Mouse (Mus musculus) gastrocnemius, adult 2 months (tissue): ENCODE results near the gene Osbpl8. TPM values are rescaled to one million over a fixed set of nuclear protein-coding genes. Genes with fewer than 3 reads are reported as not detected.
A peak's percentile ranks its signal among the peaks of the same experiment; 100 is the strongest.

Source experiments
- DNase-seq: peaks from one replicate; pipeline ENCODE4 v3.0.0; 2022
- H3K27ac ChIP-seq: fragments of 200-600 bp; 2 replicates; pipeline ENCODE4 v1.8.1; 2022; ENCODE audit warnings: mild to moderate bottlenecking
- H3K4me3 ChIP-seq: fragments of 200-600 bp; 2 replicates; pipeline ENCODE4 v1.8.1; 2022; ENCODE audit warnings: mild to moderate bottlenecking, moderate library complexity
- CTCF ChIP-seq: fragments of 200-600 bp; IDR thresholded peaks from 2 replicates; pipeline ENCODE4 v1.8.1; 2022; ENCODE audit warnings: antibody characterized with exemption, mild to moderate bottlenecking, moderate library complexity
- intact Hi-C: fragments of 180-260 bp; cut with DNase I; formaldehyde crosslinking; loops from one replicate; pipeline ENCODE4 v1.15.1; 2025
- total RNA-seq, 2 experiments: library from RNA; stranded (reverse); gene quantifications; 2 replicates each; pipeline ENCODE4 v1.2.3; 2021

The Osbpl8 gene
- total RNA-seq, 2 experiments from 2014 or later: 13.6 to 15.6 TPM

DNA sequence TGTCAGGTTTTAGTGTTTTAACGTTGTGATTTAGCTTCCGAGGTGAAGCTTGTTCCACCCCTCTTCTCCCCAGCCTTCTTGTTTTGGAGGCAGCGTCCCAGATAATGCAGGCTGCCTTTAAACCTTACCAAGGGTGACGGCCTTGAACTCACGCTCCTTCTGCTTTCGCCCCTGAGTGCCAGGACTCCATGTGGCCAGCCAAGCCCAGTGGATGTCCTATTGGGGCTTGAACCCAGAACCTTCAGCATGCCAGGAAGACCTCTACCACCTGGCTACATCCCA is 70.7 kb downstream of the Osbpl8 start:
- peak overlapping the region; percentile 31; the same call in 1 of the 2 replicates for H3K27ac ChIP-seq
- DNase-seq: no peak
- intact Hi-C loops: no loop called here
- H3K4me3 ChIP-seq: no peak overlapping the region
- TF ChIP-seq CTCF: no peak

DNA sequence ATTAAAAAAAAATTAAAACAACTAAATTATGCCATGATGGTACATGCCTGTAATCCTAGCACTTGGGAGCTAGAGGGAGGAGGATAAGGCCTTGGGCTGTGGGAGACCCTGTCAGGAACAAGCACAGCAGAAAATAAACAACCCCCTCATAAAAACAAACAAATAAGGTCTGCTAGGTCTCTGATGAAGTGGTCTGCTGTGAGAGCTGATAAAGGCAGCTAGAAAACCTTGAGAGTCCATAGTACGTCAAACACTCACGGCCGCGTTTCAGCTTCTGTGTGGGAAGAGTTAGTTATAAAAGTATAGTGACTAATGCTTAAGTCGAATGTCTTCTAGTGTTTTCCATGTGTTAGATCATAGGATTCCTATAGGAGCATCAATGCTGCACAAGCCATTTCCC is 72.9 kb downstream of the Osbpl8 start:
- DNase-seq: no peak
- no peak overlapping the region for H3K4me3 ChIP-seq
- intact Hi-C loops: no loop called here
- TF ChIP-seq CTCF: no peak
- no peak overlapping the region for H3K27ac ChIP-seq

DNA sequence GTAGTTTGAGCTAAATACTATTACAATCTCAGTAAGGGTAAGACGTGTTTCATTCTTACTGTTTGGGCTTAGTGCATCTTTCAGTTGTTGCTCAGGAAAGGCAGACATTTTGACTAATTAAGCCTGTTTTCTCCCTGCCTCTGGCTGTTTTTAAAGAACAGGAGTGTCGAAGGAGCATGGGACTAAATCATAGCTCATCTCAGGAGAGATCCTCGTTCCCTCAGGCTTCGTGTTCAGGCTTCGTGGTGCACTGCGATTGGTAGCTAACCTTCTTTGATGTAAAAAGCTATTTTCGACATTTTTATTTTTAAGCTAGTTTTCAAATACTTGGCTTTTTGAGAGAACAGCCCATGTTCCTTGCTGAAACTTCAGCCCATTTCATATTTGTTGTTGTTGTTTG is 78.1 kb downstream of the Osbpl8 start:
- Histone ChIP-seq H3K27ac (no peak overlapping the region), H3K4me3 (no peak overlapping the region)
- intact Hi-C loops: no loop called here
- no peak for TF ChIP-seq CTCF
- DNase-seq: no peak

DNA sequence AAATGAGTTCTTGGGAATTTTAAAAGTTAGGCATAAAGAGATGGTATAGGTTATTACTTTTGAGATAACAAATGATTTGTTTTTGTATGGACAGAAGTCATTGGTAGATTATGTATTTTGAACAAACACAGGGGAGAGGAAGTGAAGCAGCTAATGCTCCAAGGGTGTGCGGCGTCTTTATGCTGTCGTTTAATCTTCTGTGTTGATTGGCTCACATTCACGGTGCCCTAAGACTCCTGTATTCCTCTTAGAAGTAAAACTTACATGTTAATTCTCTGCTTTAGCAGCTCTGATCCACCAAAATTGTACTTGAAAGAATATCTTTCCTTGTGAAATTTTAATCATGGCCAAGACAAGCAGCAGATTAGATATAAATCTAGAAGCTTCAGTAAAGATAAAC is 83.1 kb downstream of the Osbpl8 start:
- TF ChIP-seq CTCF: no peak
- no peak overlapping the region for H3K4me3 ChIP-seq
- DNase-seq: no peak
- no peak overlapping the region for H3K27ac ChIP-seq
- intact Hi-C loops: no loop called here

DNA sequence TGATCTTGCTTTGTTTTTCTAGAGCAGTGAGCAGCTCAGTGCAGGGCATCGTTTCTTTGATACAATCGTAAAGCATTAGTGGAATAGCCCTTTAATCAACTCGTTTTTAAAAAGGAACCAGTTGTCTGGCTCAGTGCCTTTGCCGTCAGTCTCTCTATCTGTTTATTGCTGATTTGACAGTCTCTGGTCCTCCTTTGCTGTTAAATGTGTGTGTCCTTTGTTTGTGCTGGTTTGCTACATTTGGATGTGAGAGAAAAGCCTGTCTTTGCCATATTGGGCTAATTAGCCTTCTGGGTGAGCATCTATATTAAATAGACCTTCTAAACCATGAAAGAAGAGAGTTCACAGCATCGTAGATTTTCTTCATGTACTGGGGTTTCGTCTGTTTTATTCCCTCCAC is 83.6 kb downstream of the Osbpl8 start:
- no peak for TF ChIP-seq CTCF
- Histone ChIP-seq H3K27ac (no peak overlapping the region), H3K4me3 (no peak overlapping the region)
- no peak for DNase-seq
- intact Hi-C loops: no loop called here

DNA sequence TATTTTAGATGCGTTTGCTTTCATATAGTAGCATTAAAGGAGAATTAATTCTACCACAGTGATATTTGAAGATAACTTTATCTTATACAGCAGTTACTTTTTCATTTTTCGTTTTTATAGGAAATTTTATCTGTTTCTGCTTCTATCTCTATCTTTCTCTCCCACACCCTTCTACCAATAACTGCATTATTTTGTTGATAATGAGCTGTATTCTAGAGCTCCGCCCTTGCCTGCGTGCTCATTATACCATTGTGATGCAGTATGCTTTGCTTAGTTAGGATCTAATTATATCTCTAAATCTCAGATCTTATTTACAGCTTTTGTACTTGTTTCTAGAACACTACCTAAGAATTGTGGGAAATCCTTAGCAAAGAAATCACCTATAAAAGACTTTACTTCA is 85.6 kb downstream of the Osbpl8 start:
- TF ChIP-seq CTCF: no peak
- no peak for DNase-seq
- Histone ChIP-seq H3K27ac (no peak overlapping the region), H3K4me3 (no peak overlapping the region)
- intact Hi-C loops: no loop called here

DNA sequence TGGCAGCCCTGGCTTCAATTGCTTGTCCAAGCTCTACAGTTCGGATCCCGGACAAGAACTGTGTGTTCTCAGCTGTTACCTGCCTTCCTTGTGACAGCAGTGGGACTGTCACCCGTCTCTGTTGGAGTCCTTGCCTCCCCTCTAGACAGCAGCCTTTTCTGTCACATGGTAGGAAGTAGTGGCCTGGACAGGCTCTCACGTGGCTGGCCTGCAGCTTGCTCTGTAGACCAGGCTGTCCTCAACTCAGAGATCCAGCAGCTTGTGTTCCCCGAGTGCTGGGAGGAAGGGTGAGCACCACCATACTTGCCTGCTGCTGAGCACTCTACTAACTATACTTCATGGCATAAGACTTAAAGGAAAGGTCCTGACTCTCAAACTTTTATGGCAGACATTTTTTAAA is 87.1 kb downstream of the Osbpl8 start:
- intact Hi-C loops: no loop called here
- Histone ChIP-seq H3K4me3 (no peak overlapping the region), H3K27ac (no peak overlapping the region)
- TF ChIP-seq CTCF: no peak
- no peak for DNase-seq

DNA sequence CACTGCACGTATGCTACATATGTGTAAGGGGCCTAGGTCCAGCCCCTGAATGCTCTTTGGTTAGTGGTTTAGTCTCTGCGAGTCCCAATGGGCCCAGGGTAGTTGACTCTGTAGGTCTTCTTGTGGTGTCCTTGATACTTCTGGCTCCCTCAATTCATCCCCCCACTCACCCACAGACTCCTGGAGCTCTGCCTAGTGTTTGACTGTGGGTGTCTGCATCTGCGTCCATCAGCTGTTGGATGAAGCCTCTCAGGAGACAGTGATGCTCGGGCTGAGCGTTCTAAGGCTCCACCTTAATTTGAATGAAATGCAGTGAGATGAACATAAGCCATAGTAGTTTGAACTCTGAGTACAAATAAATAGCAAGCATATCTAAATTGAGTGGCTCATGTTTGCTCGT is 90.7 kb downstream of the Osbpl8 start:
- no peak overlapping the region for H3K4me3 ChIP-seq
- DNase-seq: no peak
- intact Hi-C loops: no loop called here
- no peak overlapping the region for H3K27ac ChIP-seq
- TF ChIP-seq CTCF: no peak

DNA sequence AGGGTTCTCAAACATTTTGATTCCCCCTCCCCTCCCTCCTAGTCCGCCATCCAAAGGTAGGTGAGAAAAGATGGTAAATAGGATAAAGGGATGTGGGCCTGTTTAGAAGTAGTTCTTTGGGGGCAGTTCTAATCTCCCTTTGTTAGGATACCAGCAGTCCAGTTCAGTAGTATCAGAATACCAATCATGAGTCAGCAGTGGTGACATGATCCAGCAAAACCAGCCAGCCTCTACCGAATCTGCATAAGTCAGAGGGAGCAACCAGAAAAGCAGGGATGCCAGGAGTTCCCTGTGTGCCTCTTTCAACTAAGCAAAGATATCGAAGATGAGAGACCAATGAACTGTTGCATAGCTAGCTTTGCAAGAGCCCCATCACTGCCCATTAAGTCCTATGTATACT is 91.6 kb downstream of the Osbpl8 start:
- TF ChIP-seq CTCF: no peak

DNA sequence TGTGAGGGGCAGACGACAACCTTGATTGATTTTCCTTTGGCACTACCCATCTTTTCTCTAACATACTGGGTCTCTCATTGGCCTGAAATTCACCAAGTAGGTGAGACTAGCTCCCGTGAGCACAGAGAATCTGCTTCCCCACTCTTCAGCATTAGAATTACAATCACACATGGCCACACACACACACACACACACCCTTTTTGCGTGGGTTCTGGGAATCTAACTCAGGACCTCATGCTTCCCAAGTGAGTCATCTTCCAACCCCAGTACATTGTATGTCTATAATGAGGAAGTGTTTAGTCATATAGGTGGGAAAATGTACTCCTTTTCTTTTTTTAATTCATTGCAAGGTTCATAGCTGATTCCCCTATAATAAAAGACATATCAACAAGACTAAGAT is 92.8 kb downstream of the Osbpl8 start:
- no peak overlapping the region for H3K27ac ChIP-seq
- intact Hi-C loops: no loop called here
- no peak for TF ChIP-seq CTCF
- H3K4me3 ChIP-seq: no peak overlapping the region
- no peak for DNase-seq

More for the DNA sequence above, 91.6 kb downstream of the Osbpl8 start:
- intact Hi-C loops: no loop called here
- no peak for DNase-seq
- H3K4me3 ChIP-seq: no peak overlapping the region
- H3K27ac ChIP-seq: no peak overlapping the region

DNA sequence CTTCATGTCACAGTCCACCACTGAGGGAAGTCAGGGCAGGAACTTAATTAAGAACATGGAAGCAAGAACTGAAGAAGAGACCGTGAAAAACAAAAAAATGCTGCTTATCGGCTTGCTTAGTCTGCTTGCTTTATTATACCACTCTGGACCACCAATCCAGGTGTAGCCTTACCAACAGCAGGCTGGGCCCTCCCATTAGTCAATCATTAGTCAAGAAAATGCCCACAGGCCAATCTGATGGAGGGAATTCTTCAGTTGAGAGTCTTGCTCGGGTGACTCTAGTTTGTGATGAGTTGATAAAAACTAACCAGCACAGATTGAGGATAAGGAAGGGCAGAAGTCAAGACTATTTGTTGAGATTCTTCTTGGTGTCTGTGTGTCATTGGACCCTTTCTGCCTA is 93.7 kb downstream of the Osbpl8 start:
- DNase-seq: no peak
- H3K4me3 ChIP-seq: no peak overlapping the region
- intact Hi-C loops: no loop called here
- no peak overlapping the region for H3K27ac ChIP-seq
- no peak for TF ChIP-seq CTCF

DNA sequence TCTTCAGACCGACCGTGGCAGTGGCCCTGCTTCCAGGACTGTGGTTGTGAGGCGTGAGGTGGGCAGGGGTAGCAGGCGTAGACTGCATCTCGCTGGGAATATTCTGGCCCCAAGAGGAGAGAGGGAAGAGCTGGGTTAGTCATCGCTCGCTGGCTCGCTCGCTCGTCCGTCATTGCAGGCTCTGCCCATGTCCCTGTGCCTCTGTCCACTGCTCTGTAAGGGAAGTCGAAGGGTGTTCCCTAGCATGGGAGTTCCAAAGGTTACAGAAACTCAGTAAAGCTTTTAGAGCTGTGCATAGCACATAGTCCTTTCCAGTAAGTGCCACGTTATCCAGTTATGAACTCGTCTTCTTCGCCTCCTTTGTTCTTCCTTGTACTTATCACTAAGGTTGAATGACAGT is 107.1 kb downstream of the Osbpl8 start:
- no peak overlapping the region for H3K4me3 ChIP-seq
- no peak overlapping the region for H3K27ac ChIP-seq
- no peak for DNase-seq
- TF ChIP-seq CTCF: no peak
- intact Hi-C loops: no loop called here

DNA sequence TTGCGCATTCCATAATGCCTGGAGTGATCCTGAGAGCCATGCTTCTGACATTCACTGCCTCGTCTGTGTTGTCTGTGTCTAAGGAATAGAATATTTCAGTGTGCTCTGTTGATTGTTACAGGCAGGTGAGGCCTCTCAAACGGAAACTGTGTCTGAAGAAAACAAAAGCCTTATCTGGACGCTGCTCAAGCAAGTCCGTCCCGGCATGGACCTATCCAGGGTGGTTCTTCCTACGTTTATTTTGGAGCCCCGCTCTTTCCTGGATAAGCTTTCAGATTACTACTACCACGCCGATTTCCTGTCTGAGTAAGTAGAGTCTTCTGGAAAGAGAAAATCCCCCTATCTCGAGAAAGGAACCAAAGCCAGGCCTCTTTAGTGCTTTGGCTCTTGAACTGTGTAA is 108.4 kb downstream of the Osbpl8 start:
- DNase-seq: no peak
- no peak for TF ChIP-seq CTCF
- intact Hi-C loops: no loop called here
- no peak overlapping the region for H3K4me3 ChIP-seq
- peak overlapping the region; percentile 46; the same call in 1 of the 2 replicates for H3K27ac ChIP-seq

DNA sequence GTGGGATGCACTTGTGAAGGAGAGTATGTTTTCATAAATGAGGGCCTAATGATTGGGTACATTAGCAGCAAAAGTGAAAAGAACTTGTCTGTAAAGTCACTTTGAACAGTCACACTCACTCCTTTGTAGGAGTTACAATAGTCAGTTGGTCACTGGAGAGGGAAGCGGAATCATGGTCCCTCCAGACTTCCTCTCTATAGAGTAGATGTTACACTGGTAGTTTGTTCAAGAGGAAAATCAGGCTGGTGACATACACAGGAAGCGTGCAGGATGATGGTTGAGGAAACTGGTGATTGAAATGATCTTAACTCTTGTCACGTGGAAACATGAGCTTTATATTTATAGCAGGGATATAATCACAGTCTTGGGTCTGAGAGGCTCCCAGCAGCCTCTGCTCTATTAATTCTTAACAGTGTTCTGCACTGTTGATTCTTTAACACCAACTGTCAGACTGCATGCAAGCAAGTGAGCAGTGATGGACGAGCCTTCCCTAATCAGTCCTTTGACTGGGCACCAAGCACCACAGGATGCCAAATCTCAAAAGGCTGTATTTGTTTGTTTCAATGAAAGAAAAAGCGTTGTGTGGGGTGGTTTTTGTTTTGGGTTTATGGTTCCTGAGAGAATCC is 109.0 kb downstream of the Osbpl8 start:
- H3K4me3 ChIP-seq: no peak overlapping the region
- H3K27ac ChIP-seq: peak overlapping the region; percentile 46; the same call in 1 of the 2 replicates
- DNase-seq: no peak
- no peak for TF ChIP-seq CTCF
- intact Hi-C loops: no loop called here

DNA sequence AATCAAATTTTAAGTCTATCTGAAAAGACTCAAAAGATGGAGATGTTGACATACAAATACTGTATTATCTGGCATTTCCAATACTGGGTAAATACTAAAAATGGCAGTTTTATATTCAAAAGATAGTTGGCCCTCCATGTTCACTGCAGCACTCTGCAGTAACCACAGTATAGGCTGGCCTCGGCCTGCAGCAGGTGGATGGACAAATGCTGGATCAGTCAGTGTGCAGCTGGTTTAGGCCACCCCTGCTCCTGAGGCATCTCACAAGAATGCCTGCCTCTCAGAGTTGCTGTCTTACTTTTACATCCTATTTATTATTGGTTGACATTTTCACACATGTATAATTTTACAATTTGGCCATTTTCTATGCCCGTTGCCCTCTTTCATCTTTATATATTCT is 111.3 kb downstream of the Osbpl8 start:
- intact Hi-C loops: loop anchor here (5.0 kb wide), 1 partner anchor 49 kb away; no protein-coding TSS in a partner anchor
- no peak for TF ChIP-seq CTCF
- DNase-seq: no peak
- H3K27ac ChIP-seq: no peak overlapping the region
- H3K4me3 ChIP-seq: no peak overlapping the region
